Mouse (Mus musculus): ENCODE results near the gene Gm11569.
"Not testable (repeated sequence)": the region's sequence is repeated elsewhere in the genome, so short reads cannot be mapped to it uniquely, and the experiment has no call there.

Gm11569 gene

DNA sequence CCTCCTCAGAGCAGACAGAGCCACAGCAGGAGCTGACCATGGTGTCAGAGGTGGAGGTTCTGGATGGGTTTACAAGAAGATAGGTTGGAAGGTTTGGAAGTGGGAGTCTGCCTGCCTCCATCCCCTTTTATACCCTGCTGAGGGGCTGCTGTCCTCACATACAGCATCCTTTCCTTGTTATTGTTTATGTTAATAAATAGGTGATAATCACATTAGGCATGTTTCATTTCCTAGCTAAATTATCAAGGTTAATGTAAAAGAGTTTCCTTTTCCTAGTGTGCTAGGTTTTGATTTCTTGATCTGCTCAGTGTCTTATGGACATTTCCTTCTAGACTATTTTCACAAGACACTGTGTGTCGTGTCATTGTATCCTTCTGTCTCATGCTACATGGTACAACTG lies at the start of gene Gm11569:
TSS of gene Gm11569 (minus strand) at position 101 of the 400 bp plus-strand sequence.
- DNase-seq (ENCODE audit: low spot score in 2 of 2) = not testable (repeated sequence)

DNA sequence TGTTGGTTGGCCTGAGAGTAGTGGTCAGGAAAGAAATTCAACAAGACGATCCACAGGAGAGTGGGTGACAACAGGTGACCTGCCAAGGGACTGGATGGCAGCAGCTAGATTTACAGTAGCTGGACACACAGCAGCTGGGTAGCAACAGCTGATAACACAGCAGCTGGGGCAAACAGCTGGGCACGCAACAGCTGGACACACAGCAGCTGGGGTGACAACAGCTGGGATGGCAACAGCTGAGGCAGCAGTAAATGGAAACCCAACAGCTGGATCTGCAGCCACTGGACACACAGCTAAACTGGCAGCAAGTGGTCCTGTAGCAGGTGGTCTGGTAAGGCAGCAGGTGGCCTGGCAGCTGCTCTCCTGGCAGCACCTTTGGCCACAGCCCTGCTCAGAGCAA lies 48.0 kb upstream of the Gm11569 start:
- DNase-seq (ENCODE audit: low spot score in 2 of 2) = no peak

GRCm38 (mm10) chr11:99842185-99842584 lies 43.5 kb upstream of the Gm11569 start:
- no peak for DNase-seq (ENCODE audit: low spot score in 2 of 2)

- no peak for DNase-seq (ENCODE audit: low spot score in 2 of 2)
Observed at GRCm38 (mm10) chr11:99837966-99838365, 39.2 kb upstream of the Gm11569 start, which contains the start of gene 2300003K06Rik. Gene 2300003K06Rik (minus strand): TSS chr11:99838066.

DNA sequence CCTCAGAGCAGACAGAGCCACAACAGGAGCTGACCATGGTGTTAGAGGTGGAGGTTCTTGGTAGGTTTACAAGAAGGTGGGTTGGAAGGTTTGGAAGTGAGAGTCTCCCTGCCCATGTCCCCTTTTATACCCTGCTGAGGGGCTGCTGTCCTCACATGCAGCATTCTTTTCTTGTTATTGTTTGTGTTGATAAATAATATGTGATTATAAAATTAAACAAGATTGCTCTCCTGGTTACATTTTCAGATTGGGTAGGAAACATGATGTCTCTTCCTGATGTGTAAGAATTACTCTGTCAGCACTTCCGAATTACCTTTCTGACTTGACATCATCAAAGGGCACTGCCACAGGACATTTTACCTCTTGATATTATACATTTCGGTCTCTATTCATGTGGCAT lies 16.8 kb upstream of the Gm11569 start, which contains the start of gene Gm11564:
TSS of gene Gm11564 (minus strand) at position 101 of the 400 bp plus-strand sequence.
- not testable (repeated sequence) for DNase-seq (ENCODE audit: low spot score in 2 of 2)

GRCm38 (mm10) chr11:99809792-99810191 lies 11.1 kb upstream of the Gm11569 start, which contains the start of gene Krtap4-13:
Gene Krtap4-13 (minus strand): TSS chr11:99809892.
- not testable (repeated sequence) for DNase-seq (ENCODE audit: low spot score in 2 of 2)

- DNase-seq (ENCODE audit: low spot score in 2 of 2) = not testable (repeated sequence)
Observed at GRCm38 (mm10) chr11:99804346-99804745, 5.6 kb upstream of the Gm11569 start, which contains the start of gene Gm11554. Gene Gm11554 (minus strand): TSS chr11:99804446.

DNA sequence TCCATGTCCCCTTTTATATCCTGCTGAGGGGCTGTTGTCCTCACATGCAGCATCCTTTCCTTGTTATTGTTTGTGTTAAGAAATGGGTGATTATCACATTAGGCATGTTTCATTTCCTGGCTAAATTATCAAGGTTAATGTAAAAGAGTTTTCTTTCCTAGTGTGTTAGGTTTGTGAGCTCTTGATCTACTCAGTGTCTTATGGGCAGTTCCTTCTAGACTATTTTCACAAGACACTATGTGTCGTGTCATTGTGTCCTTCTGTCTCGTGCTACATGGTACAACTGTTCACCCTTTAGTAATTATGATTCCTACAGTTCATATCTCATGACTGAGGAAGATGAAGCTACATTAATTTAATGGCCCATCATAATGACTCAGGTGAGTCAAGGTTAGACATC lies 5.4 kb downstream of the Gm11569 start, which contains the start of gene Gm11596:
TSS of gene Gm11596 (minus strand) at position 101 of the 400 bp plus-strand sequence.
- no peak for DNase-seq (ENCODE audit: low spot score in 2 of 2)

GRCm38 (mm10) chr11:99784900-99785299 lies 13.8 kb downstream of the Gm11569 start, which contains the start of gene Krtap4-9:
Gene Krtap4-9 (plus strand): TSS chr11:99785200.
- not testable (repeated sequence) for DNase-seq (ENCODE audit: low spot score in 2 of 2)

DNA sequence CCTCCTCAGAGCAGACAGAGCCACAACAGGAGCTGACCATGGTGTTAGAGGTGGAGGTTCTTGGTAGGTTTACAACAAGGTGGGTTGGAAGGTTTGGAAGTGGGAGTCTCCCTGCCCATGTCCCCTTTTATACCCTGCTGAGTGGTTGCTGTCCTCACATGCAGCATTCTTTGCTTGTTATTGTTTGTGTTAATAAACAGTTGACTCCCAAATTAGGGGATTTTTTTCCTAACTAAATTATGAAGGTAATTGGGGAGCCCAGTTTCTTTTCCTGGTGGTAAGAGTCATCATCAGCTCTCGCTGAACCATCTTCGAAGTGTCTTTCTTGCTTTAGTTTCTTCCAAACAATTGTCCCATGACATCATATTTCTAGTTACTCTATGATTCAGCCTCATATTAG lies 18.1 kb downstream of the Gm11569 start, which contains the start of gene Krtap4-8:
TSS of gene Krtap4-8 (minus strand) at position 101 of the 400 bp plus-strand sequence.
- DNase-seq (ENCODE audit: low spot score in 2 of 2) = no peak

GRCm38 (mm10) chr11:99778401-99778800 lies 20.3 kb downstream of the Gm11569 start:
- no peak for DNase-seq (ENCODE audit: low spot score in 2 of 2)

DNA sequence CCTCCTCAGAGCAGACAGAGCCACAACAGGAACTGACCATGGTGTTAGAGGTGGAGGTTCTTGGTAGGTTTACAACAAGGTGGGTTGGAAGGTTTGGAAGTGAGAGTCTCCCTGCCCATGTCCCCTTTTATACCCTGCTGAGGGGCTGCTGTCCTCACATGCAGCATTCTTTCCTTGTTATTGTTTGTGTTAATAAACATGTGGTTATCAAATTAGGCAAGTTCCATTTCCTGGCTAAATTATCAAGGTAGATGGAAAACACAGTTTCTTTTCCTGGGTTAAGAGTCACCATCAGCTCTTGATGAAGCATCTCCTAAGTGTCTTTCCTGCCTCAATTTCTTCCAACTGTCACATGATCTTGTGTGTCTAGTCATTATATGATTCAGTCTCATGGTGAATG lies 25.9 kb downstream of the Gm11569 start, which contains the start of gene Gm11595:
TSS of gene Gm11595 (minus strand) at position 101 of the 400 bp plus-strand sequence.
- not testable (repeated sequence) for DNase-seq (ENCODE audit: low spot score in 2 of 2)

GRCm38 (mm10) chr11:99768410-99768809 lies 30.3 kb downstream of the Gm11569 start:
- no peak for DNase-seq (ENCODE audit: low spot score in 2 of 2)

DNA sequence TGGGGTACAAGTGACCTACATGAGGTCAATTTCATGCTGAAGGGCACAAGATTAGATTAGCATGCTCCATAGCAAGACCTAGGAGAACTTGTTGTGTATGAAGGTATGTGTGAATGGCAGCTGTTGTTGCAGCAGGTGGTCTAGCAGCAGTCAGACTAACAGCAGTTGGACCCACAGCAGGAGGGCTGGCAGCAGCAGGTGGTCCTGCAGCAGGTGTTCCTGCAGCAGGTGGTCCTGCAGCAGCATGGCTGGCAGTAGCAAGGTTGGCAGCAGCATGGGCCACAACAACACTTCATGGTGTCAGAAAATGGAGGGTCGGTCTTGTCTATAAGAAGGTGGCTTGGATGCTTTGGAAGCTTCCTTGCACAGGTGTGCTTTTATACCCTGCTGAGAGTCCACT lies 39.9 kb downstream of the Gm11569 start:
- DNase-seq (ENCODE audit: low spot score in 2 of 2) = no peak
